Mouse (Mus musculus) left cerebral cortex, adult 9 months (tissue): ENCODE results near the gene Ap1ar.

Experiments used
- DNase-seq, 2 experiments: peaks; one replicate each; pipeline ENCODE4 v3.0.0; 2022; ENCODE audit warnings: low spot score in 2 of 2

Gene Ap1ar

GRCm38 (mm10) chr3:127837154-127837865 lies at the start of gene Ap1ar:
Ap1ar (minus strand) TSS chr3:127837523.
- peak; percentile 89 to 96 for DNase-seq

GRCm38 (mm10) chr3:127881684-127882083 lies 44.4 kb upstream of the Ap1ar start:
- DNase-seq: no peak

GRCm38 (mm10) chr3:127879968-127880367 lies 42.6 kb upstream of the Ap1ar start:
- DNase-seq: no peak

- no peak for DNase-seq
Observed at GRCm38 (mm10) chr3:127875509-127875908, 38.2 kb upstream of the Ap1ar start.

GRCm38 (mm10) chr3:127875059-127875458 lies 37.7 kb upstream of the Ap1ar start:
- no peak for DNase-seq

- no peak for DNase-seq
Observed at GRCm38 (mm10) chr3:127874254-127874883, 37.0 kb upstream of the Ap1ar start.

GRCm38 (mm10) chr3:127871575-127871974 lies 34.3 kb upstream of the Ap1ar start:
- DNase-seq: no peak

- no peak for DNase-seq
Observed at GRCm38 (mm10) chr3:127868880-127869279, 31.6 kb upstream of the Ap1ar start.

- no peak for DNase-seq
Observed at GRCm38 (mm10) chr3:127868046-127868758, 30.9 kb upstream of the Ap1ar start.

GRCm38 (mm10) chr3:127864242-127864641 lies 26.9 kb upstream of the Ap1ar start:
- no peak for DNase-seq

GRCm38 (mm10) chr3:127863571-127863970 lies 26.2 kb upstream of the Ap1ar start:
- no peak for DNase-seq

GRCm38 (mm10) chr3:127862479-127862878 lies 25.2 kb upstream of the Ap1ar start:
- DNase-seq: no peak

- DNase-seq: no peak
Observed at GRCm38 (mm10) chr3:127861340-127861739, 24.0 kb upstream of the Ap1ar start.

- DNase-seq: peak in 1 of 2 experiments; percentile 72
Observed at GRCm38 (mm10) chr3:127853431-127854206, 16.3 kb upstream of the Ap1ar start.

GRCm38 (mm10) chr3:127852722-127853121 lies 15.4 kb upstream of the Ap1ar start:
- DNase-seq: no peak

GRCm38 (mm10) chr3:127850776-127851646 lies 13.7 kb upstream of the Ap1ar start:
- DNase-seq: no peak

- DNase-seq: no peak
Observed at GRCm38 (mm10) chr3:127849922-127850321, 12.6 kb upstream of the Ap1ar start.

GRCm38 (mm10) chr3:127848088-127848808 lies 10.9 kb upstream of the Ap1ar start:
- DNase-seq: no peak

GRCm38 (mm10) chr3:127843941-127844327 lies 6.6 kb upstream of the Ap1ar start:
- no peak for DNase-seq

- no peak for DNase-seq
Observed at GRCm38 (mm10) chr3:127843324-127843940, 6.1 kb upstream of the Ap1ar start.
